Mouse (Mus musculus) heart, embryonic 16.5 days (tissue): Measurements from ENCODE around the gene Gm5773. TPM values are rescaled to one million over a fixed set of nuclear protein-coding genes. Genes with fewer than 3 reads are reported as not detected.
"Not testable (repeated sequence)": the region's sequence is repeated elsewhere in the genome, so short reads cannot be mapped to it uniquely, and the experiment has no call there.

Experiments
- ATAC-seq: fragments of 200-750 bp; cut with Nextera tagmentation; replicated peaks from 2 replicates; pipeline ENCODE4 v1.8.0; 2017; ENCODE audit warnings: moderate number of reproducible peaks; ENCODE audit not compliant: insufficient read depth, low FRiP score; ENCODE audit errors: extremely low read depth
- H3K27ac ChIP-seq: fragments of 300-500 bp; sonication (generic); 2 replicates; pipeline ENCODE4 v1.5.1; 2014; ENCODE audit warnings: mild to moderate bottlenecking, low read length, control low read depth, moderate library complexity
- H3K27me3 ChIP-seq: fragments of 300-500 bp; sonication (generic); 2 replicates; pipeline ENCODE4 v1.6.1; 2014; ENCODE audit warnings: low read length, mixed read lengths; ENCODE audit not compliant: control insufficient read depth, insufficient read depth
- H3K36me3 ChIP-seq: fragments of 300-500 bp; sonication (generic); 2 replicates; pipeline ENCODE4 v1.6.1; 2014; ENCODE audit not compliant: control insufficient read depth, insufficient read depth
- H3K4me1 ChIP-seq: fragments of 300-500 bp; sonication (generic); 2 replicates; pipeline ENCODE4 v1.6.1; 2014; ENCODE audit warnings: low read length, mixed read lengths; ENCODE audit not compliant: control insufficient read depth, insufficient read depth
- H3K4me2 ChIP-seq: fragments of 300-500 bp; sonication (generic); 2 replicates; pipeline ENCODE4 v1.6.1; 2014; ENCODE audit warnings: low read depth, mild to moderate bottlenecking, control low read depth, low read length
- H3K4me3 ChIP-seq: fragments of 300-500 bp; sonication (generic); 2 replicates; pipeline ENCODE4 v1.5.1; 2014; ENCODE audit warnings: mild to moderate bottlenecking, control low read depth, low read length
- H3K9ac ChIP-seq: fragments of 300-500 bp; sonication (generic); 2 replicates; pipeline ENCODE4 v1.6.1; 2014; ENCODE audit warnings: low read length, control low read depth
- H3K9me3 ChIP-seq: fragments of 300-500 bp; sonication (generic); replicated peaks from 2 replicates; pipeline ENCODE4 v1.6.1; 2016; ENCODE audit warnings: low read length; ENCODE audit not compliant: control insufficient read depth
- WGBS: fragments of 180-500 bp; shearing (Covaris S2); extraction: QIAGEN DNeasy Blood & Tissue Kit; methylation state at CpG from one replicate; pipeline ENCODE4 v1.1.7; 2014; 5-methylcytosine and 5-hydroxymethylcytosine counted together
- polyA plus RNA-seq: library from polyadenylated mRNA; unstranded; fragments of >200 nt; fragmentation: Nextera tagmentation; extraction: Ambion mirVana; gene quantifications from 2 replicates; pipeline ENCODE4 v1.2.1, GENCODE M21; 2015

Gm5773 gene
- not detected in 2 replicates for polyA plus RNA-seq

DNA sequence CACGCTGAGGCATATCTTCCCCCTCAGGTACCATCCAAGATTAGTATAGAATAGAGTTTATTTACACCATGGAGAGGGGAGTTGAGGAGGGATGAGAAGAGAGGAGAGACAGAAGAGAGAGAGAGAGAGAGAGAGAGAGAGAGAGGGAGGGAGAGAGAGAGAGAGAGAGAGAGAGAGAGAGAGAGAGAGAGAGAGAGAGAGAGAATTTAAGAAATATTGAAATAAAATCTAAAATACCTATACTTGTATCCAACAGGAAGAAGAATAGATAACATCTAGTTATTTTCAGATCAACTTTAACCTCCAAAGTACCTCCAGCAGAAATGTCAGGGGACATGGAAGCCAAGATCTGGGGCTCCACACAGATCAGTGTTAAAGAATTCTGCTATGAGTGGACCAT, at the start of gene Gm5773:
Gene Gm5773 (plus strand): TSS at position 301 of the 400 bp plus-strand sequence.
- H3K4me2 ChIP-seq, H3K27ac ChIP-seq, H3K4me3 ChIP-seq, H3K4me1 ChIP-seq, H3K36me3 ChIP-seq, ATAC-seq, H3K9ac ChIP-seq, H3K9me3 ChIP-seq, H3K27me3 ChIP-seq: not testable (repeated sequence)
- 74% methylated on average over 1 of the region's 1 CpGs for WGBS

GRCm38 (mm10) chr3:93745475-93745874, 27.3 kb upstream of the Gm5773 start:
- H3K27ac ChIP-seq, H3K4me2 ChIP-seq, H3K36me3 ChIP-seq, ATAC-seq, H3K4me3 ChIP-seq, H3K9ac ChIP-seq, H3K9me3 ChIP-seq, H3K27me3 ChIP-seq, H3K4me1 ChIP-seq: not testable (repeated sequence)
- WGBS: 82% methylated on average over 1 of the region's 1 CpGs

- H3K9me3 ChIP-seq, H3K9ac ChIP-seq, ATAC-seq, H3K27me3 ChIP-seq, H3K4me2 ChIP-seq, H3K4me1 ChIP-seq, H3K36me3 ChIP-seq, H3K27ac ChIP-seq, H3K4me3 ChIP-seq: not testable (repeated sequence)
- WGBS: 85% methylated on average over 17 of the region's 18 CpGs
Observed at GRCm38 (mm10) chr3:93754022-93754421, 18.8 kb upstream of the Gm5773 start.

GRCm38 (mm10) chr3:93796098-93796497, 23.3 kb downstream of the Gm5773 start, which contains the start of gene Tdpoz4:
Gene Tdpoz4 (plus strand): TSS chr3:93796398.
- H3K4me2 ChIP-seq, H3K36me3 ChIP-seq, H3K4me1 ChIP-seq, H3K27ac ChIP-seq, H3K9ac ChIP-seq, H3K9me3 ChIP-seq, ATAC-seq, H3K4me3 ChIP-seq, H3K27me3 ChIP-seq: not testable (repeated sequence)

- ATAC-seq: not testable (repeated sequence)
Observed at GRCm38 (mm10) chr3:93813341-93813740, 40.5 kb downstream of the Gm5773 start.

More at GRCm38 (mm10) chr3:93813341-93813740, 40.5 kb downstream of the Gm5773 start:
- not testable (repeated sequence) for H3K27me3 ChIP-seq, H3K36me3 ChIP-seq, H3K9ac ChIP-seq, H3K4me1 ChIP-seq, H3K27ac ChIP-seq, H3K9me3 ChIP-seq, H3K4me3 ChIP-seq, H3K4me2 ChIP-seq

Other genes with a start within 250 kb of the Gm5773 start
- gene S100a10, start 217.9 kb upstream of the Gm5773 start, polyA plus RNA-seq: 222 and 243 TPM in 2 replicates
- not detected in 2 replicates for gene Tdpoz2, start 120.3 kb upstream of the Gm5773 start, polyA plus RNA-seq
- not detected in 2 replicates for gene Tdpoz1, start 96.7 kb upstream of the Gm5773 start, polyA plus RNA-seq
- not detected in 2 replicates for gene Gm37596, start 79.9 kb upstream of the Gm5773 start, polyA plus RNA-seq
- not detected in 2 replicates for gene Tdpoz4, start 23.4 kb downstream of the Gm5773 start, polyA plus RNA-seq
- not detected in 2 replicates for gene Tdpoz3, start 53.0 kb downstream of the Gm5773 start, polyA plus RNA-seq
- not detected in 2 replicates for gene Gm9117, start 170.5 kb downstream of the Gm5773 start, polyA plus RNA-seq
- gene Tdpoz5, start 188.3 kb downstream of the Gm5773 start, polyA plus RNA-seq: not detected in 2 replicates